Mouse (Mus musculus) Muller cell, postnatal 12 days (primary cell): ENCODE results near the gene Map1b.

ENCODE experiments used
- DNase-seq: peaks from one replicate; pipeline ENCODE4 v3.0.0-alpha.2; 2015; ENCODE audit errors: inconsistent ontology term

Map1b gene

GRCm38 (mm10) chr13:99410611-99411515 lies 105.5 kb downstream of the Map1b start:
- DNase-seq = no peak

GRCm38 (mm10) chr13:99409216-99409615 lies 107.1 kb downstream of the Map1b start:
- DNase-seq = no peak

GRCm38 (mm10) chr13:99399373-99399772 lies 117.0 kb downstream of the Map1b start:
- no peak for DNase-seq

- DNase-seq = no peak
Measured at GRCm38 (mm10) chr13:99398149-99398701, 118.1 kb downstream of the Map1b start.

- peak; percentile 86 for DNase-seq
Measured at GRCm38 (mm10) chr13:99397228-99397627, 119.1 kb downstream of the Map1b start.

- no peak for DNase-seq
Measured at GRCm38 (mm10) chr13:99395531-99395930, 120.8 kb downstream of the Map1b start.

- DNase-seq = no peak
Measured at GRCm38 (mm10) chr13:99394694-99395093, 121.6 kb downstream of the Map1b start.

GRCm38 (mm10) chr13:99393128-99393527 lies 123.2 kb downstream of the Map1b start:
- DNase-seq = no peak

- DNase-seq = peak; percentile 94
Measured at GRCm38 (mm10) chr13:99391417-99391816, 124.9 kb downstream of the Map1b start.

GRCm38 (mm10) chr13:99387901-99388811 lies 128.2 kb downstream of the Map1b start:
- no peak for DNase-seq

GRCm38 (mm10) chr13:99386341-99386740 lies 130.0 kb downstream of the Map1b start:
- DNase-seq = no peak

- no peak for DNase-seq
Measured at GRCm38 (mm10) chr13:99385911-99386310, 130.4 kb downstream of the Map1b start.

GRCm38 (mm10) chr13:99384555-99385203 lies 131.7 kb downstream of the Map1b start:
- DNase-seq = peak; percentile 79

- DNase-seq = no peak
Measured at GRCm38 (mm10) chr13:99382373-99382772, 134.0 kb downstream of the Map1b start.

- no peak for DNase-seq
Measured at GRCm38 (mm10) chr13:99378223-99378622, 138.1 kb downstream of the Map1b start.

GRCm38 (mm10) chr13:99377055-99377454 lies 139.3 kb downstream of the Map1b start:
- no peak for DNase-seq

GRCm38 (mm10) chr13:99375550-99375949 lies 140.8 kb downstream of the Map1b start:
- peak; percentile 33 for DNase-seq

- no peak for DNase-seq
Measured at GRCm38 (mm10) chr13:99374191-99374590, 142.1 kb downstream of the Map1b start.

- DNase-seq = no peak
Measured at GRCm38 (mm10) chr13:99373684-99374083, 142.7 kb downstream of the Map1b start.
